Mouse (Mus musculus) liver, embryonic 15.5 days (tissue): ENCODE data around the gene Supt4a. TPM values are rescaled to one million over a fixed set of nuclear protein-coding genes. Genes with fewer than 3 reads are reported as not detected.

Experiments
- ATAC-seq: fragments of 200-750 bp; cut with Nextera tagmentation; 2 replicates; pipeline ENCODE4 v1.8.0; 2017; ENCODE audit warnings: moderate number of reproducible peaks, mild to moderate bottlenecking, moderate library complexity; ENCODE audit not compliant: insufficient read depth
- H3K27ac ChIP-seq: fragments of 300-500 bp; sonication (generic); replicated peaks from 2 replicates; pipeline ENCODE4 v1.5.1; 2015; ENCODE audit warnings: mild to moderate bottlenecking, inconsistent platforms
- H3K27me3 ChIP-seq: fragments of 300-500 bp; sonication (generic); 2 replicates; pipeline ENCODE4 v1.6.1; 2015; ENCODE audit warnings: mild to moderate bottlenecking, inconsistent platforms
- H3K36me3 ChIP-seq: fragments of 300-500 bp; sonication (generic); replicated peaks from 2 replicates; pipeline ENCODE4 v1.6.1; 2015; ENCODE audit warnings: moderate library complexity, mild to moderate bottlenecking, inconsistent platforms
- H3K4me1 ChIP-seq: fragments of 300-500 bp; sonication (generic); replicated peaks from 2 replicates; pipeline ENCODE4 v1.6.1; 2015; ENCODE audit warnings: inconsistent platforms
- H3K4me2 ChIP-seq: fragments of 300-500 bp; sonication (generic); 2 replicates; pipeline ENCODE4 v1.6.1; 2015; ENCODE audit warnings: moderate library complexity, mild to moderate bottlenecking, inconsistent platforms
- H3K4me3 ChIP-seq: fragments of 300-500 bp; sonication (generic); replicated peaks from 2 replicates; pipeline ENCODE4 v1.5.1; 2015; ENCODE audit warnings: mild to moderate bottlenecking, inconsistent platforms
- H3K9ac ChIP-seq: fragments of 300-500 bp; sonication (generic); 2 replicates; pipeline ENCODE4 v1.6.1; 2015; ENCODE audit warnings: moderate library complexity, mild to moderate bottlenecking, inconsistent platforms
- H3K9me3 ChIP-seq: fragments of 300-500 bp; sonication (generic); replicated peaks from 2 replicates; pipeline ENCODE4 v1.6.1; 2016; ENCODE audit warnings: inconsistent platforms
- WGBS: fragments of 180-500 bp; shearing (Covaris S2); methylation state at CpG from one replicate; pipeline ENCODE4 v1.1.7; 2015; ENCODE audit warnings: mixed read lengths; ENCODE audit not compliant: insufficient replicate concordance; 5-methylcytosine and 5-hydroxymethylcytosine counted together
- microRNA counts: library from miRNA; unstranded; fragments of <30 nt; microRNA quantifications from one replicate; lab custom pipeline; 2016
- microRNA-seq: library from miRNA; unstranded; fragments of <30 nt; microRNA quantifications from one replicate; pipeline ENCODE4, GENCODE M21; 2016
- polyA plus RNA-seq: library from polyadenylated mRNA; unstranded; fragments of >200 nt; fragmentation: Nextera tagmentation; extraction: Ambion mirVana; gene quantifications from 2 replicates; pipeline ENCODE4 v1.2.1, GENCODE M21; 2015

Gene Supt4a
- polyA plus RNA-seq, 1 experiment from 2014 or later, result 195 TPM

DNA sequence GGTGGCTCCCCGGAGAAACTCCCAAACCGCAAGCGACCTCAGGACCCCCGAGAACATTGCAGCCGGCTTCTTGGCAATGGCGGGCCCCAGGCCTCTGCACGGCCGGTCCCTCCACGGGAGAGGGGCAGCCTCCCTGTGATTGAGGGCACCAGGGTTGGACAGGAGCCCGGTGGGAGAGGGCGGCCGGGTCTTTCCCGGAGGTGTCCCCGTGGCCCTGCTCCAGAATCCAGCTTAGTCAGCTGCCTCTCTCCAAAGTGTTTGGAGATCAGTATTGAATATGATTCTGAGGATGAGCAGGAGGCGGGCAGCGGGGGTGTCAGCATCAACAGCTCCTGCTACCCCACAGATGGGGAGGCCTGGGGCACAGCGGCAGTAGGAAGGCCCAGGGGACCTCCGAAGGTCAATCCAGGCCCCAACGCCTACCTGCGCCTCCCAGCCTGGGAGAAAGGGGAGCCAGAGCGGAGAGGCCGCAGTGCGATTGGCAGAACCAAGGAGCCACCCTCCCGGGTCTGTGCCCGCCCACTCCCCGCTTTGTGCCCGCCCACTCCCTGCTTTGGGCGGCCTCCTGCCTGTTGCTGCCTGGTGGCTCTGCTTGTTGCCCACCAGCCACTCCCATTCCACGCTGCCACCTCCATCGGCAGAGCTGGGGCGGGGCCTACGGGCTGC, 40.9 kb downstream of the Supt4a start:
- 26% methylated on average over 30 of the region's 32 CpGs for WGBS
- H3K9ac ChIP-seq, result no peak overlapping the region
- ATAC-seq, result peak; percentile 28

GRCm38 (mm10) chr11:87778915-87779314, 41.6 kb downstream of the Supt4a start:
- ATAC-seq, result no peak
- Histone ChIP-seq H3K27ac (no peak overlapping the region), H3K27me3 (no peaks in the 10 kb centered on the region), H3K9me3 (no peaks in the 10 kb centered on the region), H3K36me3 (no peaks in the 10 kb centered on the region), H3K4me2 (peak overlapping the region; percentile 60), H3K9ac (no peak overlapping the region), H3K4me1 (peaks cover 16% of the 10 kb centered on the region), H3K4me3 (peak overlapping the region; percentile 33)
- WGBS, result 54% methylated on average over 12 of the region's 12 CpGs

More for the DNA sequence above, 40.9 kb downstream of the Supt4a start:
- peak overlapping the region; percentile 33 for H3K4me3 ChIP-seq
- peaks cover 16% of the 10 kb centered on the region for H3K4me1 ChIP-seq
- H3K4me2 ChIP-seq, result peak overlapping the region; percentile 60
- H3K27me3 ChIP-seq, result no peaks in the 10 kb centered on the region
- no peaks in the 10 kb centered on the region for H3K36me3 ChIP-seq
- H3K27ac ChIP-seq, result no peak overlapping the region
- H3K9me3 ChIP-seq, result no peaks in the 10 kb centered on the region

DNA sequence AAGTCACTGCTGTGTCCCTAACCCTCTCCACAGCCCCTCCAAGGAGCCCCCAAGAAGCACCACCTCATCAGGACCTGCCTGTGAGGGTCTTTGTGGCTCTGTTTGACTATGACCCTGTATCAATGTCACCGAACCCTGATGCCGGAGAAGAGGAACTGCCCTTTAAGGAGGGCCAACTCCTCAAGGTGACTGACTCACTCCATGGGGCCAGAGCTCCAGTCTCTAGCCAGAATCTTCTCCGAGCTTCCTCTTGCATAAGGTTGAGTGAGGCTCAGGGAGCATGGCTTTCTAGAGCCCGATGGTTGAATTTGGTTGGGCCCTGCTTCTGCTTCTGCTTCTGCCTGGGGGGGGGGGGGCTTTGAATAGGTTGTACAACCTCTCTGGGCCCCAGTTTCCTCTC, 42.0 kb downstream of the Supt4a start:
- WGBS, result 55% methylated on average over 4 of the region's 4 CpGs
- no peak overlapping the region for H3K9ac ChIP-seq
- H3K27me3 ChIP-seq, result no peaks in the 10 kb centered on the region
- no peak overlapping the region for H3K27ac ChIP-seq
- peaks cover 16% of the 10 kb centered on the region for H3K4me1 ChIP-seq
- ATAC-seq, result no peak
- H3K4me3 ChIP-seq, result no peak overlapping the region
- no peaks in the 10 kb centered on the region for H3K36me3 ChIP-seq
- H3K4me2 ChIP-seq, result no peak overlapping the region
- no peaks in the 10 kb centered on the region for H3K9me3 ChIP-seq

GRCm38 (mm10) chr11:87780130-87780529, 42.8 kb downstream of the Supt4a start:
- Histone ChIP-seq H3K36me3 (no peaks in the 10 kb centered on the region), H3K4me2 (no peak overlapping the region), H3K4me1 (peaks cover 16% of the 10 kb centered on the region), H3K9me3 (no peaks in the 10 kb centered on the region), H3K4me3 (no peak overlapping the region), H3K9ac (no peak overlapping the region), H3K27me3 (no peaks in the 10 kb centered on the region), H3K27ac (no peak overlapping the region)
- WGBS, result 70% methylated on average over 8 of the region's 8 CpGs
- no peak for ATAC-seq

DNA sequence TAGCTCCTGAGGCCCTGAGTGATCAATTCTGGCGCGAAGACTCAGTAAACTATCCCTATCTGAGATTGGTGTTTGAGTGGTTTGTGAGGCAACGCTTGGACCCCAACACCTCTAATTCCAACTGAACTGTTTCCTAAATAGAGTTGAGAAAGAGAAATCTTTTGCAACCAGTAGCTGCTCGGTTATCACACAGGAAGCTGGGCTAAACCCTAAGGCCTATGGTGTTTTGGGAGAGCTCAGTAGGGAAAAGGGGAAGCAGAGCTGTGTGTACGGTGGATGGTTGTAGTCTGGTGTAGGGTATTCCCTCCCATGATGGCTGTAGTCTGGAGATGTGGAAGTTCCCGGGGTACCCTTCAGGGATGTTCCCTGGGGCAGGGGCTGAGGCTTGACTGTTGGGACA, 52.7 kb downstream of the Supt4a start:
- Histone ChIP-seq H3K36me3 (no peaks in the 10 kb centered on the region), H3K4me2 (no peak overlapping the region), H3K9me3 (no peaks in the 10 kb centered on the region), H3K27ac (no peak overlapping the region), H3K4me3 (no peak overlapping the region), H3K4me1 (0 out of 2 replicates have a peak, but pooled peaks cover 3% of the 10 kb centered on the region), H3K9ac (no peak overlapping the region), H3K27me3 (peaks cover 13% of the 10 kb centered on the region)
- no peak for ATAC-seq
- WGBS, result 24% methylated on average over 6 of the region's 6 CpGs

MicroRNAs encoded within 50 kb of the gene (microRNA counts, 519-probe panel; counts per million panel counts)
- microRNA mmu-miR-142-3p (lab: Ali Mortazavi, UCI) (6,001 counts per million, percentile 99 among the panel's probes with 10 or more counts), microRNA mmu-miR-142-5p (lab: Ali Mortazavi, UCI) (4,500 counts per million, percentile 89 among the panel's probes with 10 or more counts)

Small RNA genes within 50 kb of the gene (microRNA-seq; reads per million reads assigned to microRNA genes)
- gene Mir142 (not detected), gene Mir142b (not detected)

Other genes with a start within 250 kb of the Supt4a start
- gene Gm11492, start 170.9 kb upstream of the Supt4a start, polyA plus RNA-seq, result not detected in 2 replicates
- gene Sept4, start 168.6 kb upstream of the Supt4a start, polyA plus RNA-seq, result 11.6 and 12.6 TPM in 2 replicates
- 9.7 and 11.0 TPM in 2 replicates for gene Mtmr4, start 145.4 kb upstream of the Supt4a start, polyA plus RNA-seq
- gene Hsf5, start 120.4 kb upstream of the Supt4a start, polyA plus RNA-seq, result not detected in 2 replicates
- 5.0 and 5.6 TPM in 2 replicates for gene Rnf43, start 74.8 kb upstream of the Supt4a start, polyA plus RNA-seq
- 3.3 and 3.5 TPM in 2 replicates for gene Tspoap1, start 23.0 kb downstream of the Supt4a start, polyA plus RNA-seq
- 448 and 474 TPM in 2 replicates for gene Mpo, start 56.0 kb downstream of the Supt4a start, polyA plus RNA-seq
- 0.03 TPM in 1 of 2 replicates, not detected in the other for gene Lpo, start 90.7 kb downstream of the Supt4a start, polyA plus RNA-seq
- gene Mks1, start 115.7 kb downstream of the Supt4a start, polyA plus RNA-seq, result 1.2 and 1.4 TPM in 2 replicates
- gene Epx, start 138.0 kb downstream of the Supt4a start, polyA plus RNA-seq, result 1.2 and 3.6 TPM in 2 replicates
- gene Olfr462, start 154.7 kb downstream of the Supt4a start, polyA plus RNA-seq, result not detected in 2 replicates
- gene Olfr463, start 159.8 kb downstream of the Supt4a start, polyA plus RNA-seq, result not detected in 2 replicates
- not detected in 2 replicates for gene Olfr464, start 183.4 kb downstream of the Supt4a start, polyA plus RNA-seq
- gene Dynll2, start 250.0 kb downstream of the Supt4a start, polyA plus RNA-seq, result 6.6 and 6.9 TPM in 2 replicates